Mouse (Mus musculus) erythroblast, embryonic 14.5 days (primary cell): Measurements from ENCODE around the gene 0610037L13Rik.

Experiments
- GATA1 ChIP-seq: IDR thresholded peaks from 2 replicates; pipeline ENCODE4 v1.6.1; 2012; ENCODE audit warnings: low read length, inconsistent platforms, mixed read lengths
- TAL1 ChIP-seq: IDR thresholded peaks from 3 replicates; pipeline ENCODE4 v1.6.1; 2012; ENCODE audit warnings: low read length, inconsistent platforms, mixed read lengths

- no peak for TF ChIP-seq TAL1
- no peak for TF ChIP-seq GATA1
Observed at GRCm38 (mm10) chr4:107850091-107850490, 39.5 kb upstream of the 0610037L13Rik start.
